Mouse (Mus musculus): ENCODE data around the gene Ldlr.
"Not testable (repeated sequence)": the region's sequence is repeated elsewhere in the genome, so short reads cannot be mapped to it uniquely, and the experiment has no call there.

Ldlr gene

GRCm38 (mm10) chr9:21723377-21724146 lies at the start of gene Ldlr:
TSS of gene Ldlr (plus strand) at chr9:21723483.
- DNase-seq (ENCODE audit: low spot score), result peak; percentile 90

- DNase-seq (ENCODE audit: low spot score), result no peak
Observed at GRCm38 (mm10) chr9:21677706-21678105, 45.6 kb upstream of the Ldlr start.

GRCm38 (mm10) chr9:21680448-21680847 lies 42.8 kb upstream of the Ldlr start:
- no peak for DNase-seq (ENCODE audit: low spot score)

- no peak for DNase-seq (ENCODE audit: low spot score)
Observed at GRCm38 (mm10) chr9:21682827-21683226, 40.5 kb upstream of the Ldlr start.

GRCm38 (mm10) chr9:21683897-21684296 lies 39.4 kb upstream of the Ldlr start:
- no peak for DNase-seq (ENCODE audit: low spot score)

- no peak for DNase-seq (ENCODE audit: low spot score)
Observed at GRCm38 (mm10) chr9:21688554-21688953, 34.7 kb upstream of the Ldlr start.

GRCm38 (mm10) chr9:21690031-21690430 lies 33.3 kb upstream of the Ldlr start:
- no peak for DNase-seq (ENCODE audit: low spot score)

GRCm38 (mm10) chr9:21691862-21692261 lies 31.4 kb upstream of the Ldlr start:
- no peak for DNase-seq (ENCODE audit: low spot score)

GRCm38 (mm10) chr9:21692491-21692890 lies 30.8 kb upstream of the Ldlr start:
- DNase-seq (ENCODE audit: low spot score), result no peak

- no peak for DNase-seq (ENCODE audit: low spot score)
Observed at GRCm38 (mm10) chr9:21694071-21694470, 29.2 kb upstream of the Ldlr start.

- no peak for DNase-seq (ENCODE audit: low spot score)
Observed at GRCm38 (mm10) chr9:21695229-21695792, 28.0 kb upstream of the Ldlr start.

GRCm38 (mm10) chr9:21697121-21697520 lies 26.2 kb upstream of the Ldlr start:
- no peak for DNase-seq (ENCODE audit: low spot score)

- not testable (repeated sequence) for DNase-seq (ENCODE audit: low spot score)
Observed at GRCm38 (mm10) chr9:21699280-21699679, 24.0 kb upstream of the Ldlr start.

GRCm38 (mm10) chr9:21701091-21701490 lies 22.2 kb upstream of the Ldlr start:
- DNase-seq (ENCODE audit: low spot score), result no peak

- DNase-seq (ENCODE audit: low spot score), result no peak
Observed at GRCm38 (mm10) chr9:21703494-21703893, 19.8 kb upstream of the Ldlr start.

GRCm38 (mm10) chr9:21706085-21706484 lies 17.2 kb upstream of the Ldlr start:
- no peak for DNase-seq (ENCODE audit: low spot score)

GRCm38 (mm10) chr9:21706586-21707265 lies 16.6 kb upstream of the Ldlr start:
- DNase-seq (ENCODE audit: low spot score), result no peak

GRCm38 (mm10) chr9:21709340-21709739 lies 13.9 kb upstream of the Ldlr start:
- DNase-seq (ENCODE audit: low spot score), result no peak

GRCm38 (mm10) chr9:21715298-21715697 lies 8.0 kb upstream of the Ldlr start:
- peak; percentile 69 for DNase-seq (ENCODE audit: low spot score)

GRCm38 (mm10) chr9:21717015-21717414 lies 6.3 kb upstream of the Ldlr start:
- no peak for DNase-seq (ENCODE audit: low spot score)

GRCm38 (mm10) chr9:21721036-21721435 lies 2.2 kb upstream of the Ldlr start:
- DNase-seq (ENCODE audit: low spot score), result no peak

- peak; percentile 85 for DNase-seq (ENCODE audit: low spot score)
Observed at GRCm38 (mm10) chr9:21724147-21724536, 859 bp downstream of the Ldlr start.

Measured in c-Kit-positive CD71-positive TER-119-positive erythroid progenitor cells, embryonic 14.5 days (primary cell).